Mouse (Mus musculus) megakaryocyte progenitor cell, adult 5-6 weeks (primary cell): ENCODE data around the gene Rhd. TPM values are rescaled to one million over a fixed set of nuclear protein-coding genes. Genes with fewer than 3 reads are reported as not detected.
A peak's percentile ranks its signal among the peaks of the same experiment; 100 is the strongest.
"Not testable (repeated sequence)": the region's sequence is repeated elsewhere in the genome, so short reads cannot be mapped to it uniquely, and the experiment has no call there.

ENCODE experiments used
- ATAC-seq: replicated peaks from 2 replicates; pipeline ENCODE4 v1.8.0; 2016; ENCODE audit warnings: mild to moderate bottlenecking, moderate TSS enrichment, inconsistent platforms; ENCODE audit not compliant: poor library complexity
- total RNA-seq, 2 experiments: library from RNA; stranded (forward) in 1 of 2; stranded (reverse) in 1 of 2; fragments of 157-497, 149-512 nt in 1 of 2; fragments of 200-1000 nt in 1 of 2; gene quantifications; 2 replicates each; pipeline versions ENCODE4 v1.2.3 to v1.2.4; 2015 to 2017

The Rhd gene
- total RNA-seq (2015) (8.0 and 15.9 TPM in 2 replicates), total RNA-seq (2017) (15.3 and 29.2 TPM in 2 replicates)

DNA sequence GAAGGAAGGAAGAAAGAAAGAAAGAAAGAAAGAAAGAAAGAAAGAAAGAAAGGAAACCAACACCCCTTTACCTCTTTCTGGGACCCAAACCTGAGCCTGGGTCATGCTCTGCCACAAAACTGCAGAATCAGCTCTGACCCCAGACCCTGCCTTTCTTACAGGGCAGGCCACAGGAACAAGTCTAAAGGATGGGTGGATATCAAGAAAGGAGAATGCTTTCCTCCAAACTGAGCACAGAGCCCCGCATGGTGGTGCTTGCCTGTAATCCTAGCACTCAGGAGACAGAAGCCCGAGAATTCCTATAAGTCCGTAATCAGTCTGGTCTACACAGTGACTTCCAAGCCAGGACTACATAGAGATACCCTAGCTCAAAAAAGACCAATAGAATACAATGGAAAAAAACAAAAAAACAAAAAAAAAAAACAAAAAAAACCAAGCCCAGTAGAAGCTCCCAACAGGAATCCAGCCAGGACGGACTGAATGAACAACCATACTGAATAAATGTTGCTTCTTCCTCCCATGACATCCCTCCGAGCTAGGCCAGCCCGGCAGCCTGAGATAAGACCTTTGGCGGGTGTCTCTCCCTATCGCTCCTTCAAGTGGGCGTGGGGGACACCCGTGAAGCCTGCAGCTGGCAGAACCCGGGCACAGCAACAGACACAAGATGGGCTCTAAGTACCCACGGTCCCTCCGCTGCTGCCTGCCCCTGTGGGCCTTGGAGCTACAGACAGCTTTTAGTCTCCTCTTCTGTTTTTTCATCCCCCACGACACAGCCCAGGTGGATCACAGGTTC is at the start of gene Rhd:
TSS of gene Rhd (plus strand) at position 600 of the 793 bp plus-strand sequence.
- peak; percentile 75 for ATAC-seq

GRCm38 (mm10) chr4:134817706-134818105 is 46.6 kb upstream of the Rhd start:
- no peak for ATAC-seq

GRCm38 (mm10) chr4:134821061-134821460 is 43.3 kb upstream of the Rhd start:
- no peak for ATAC-seq

DNA sequence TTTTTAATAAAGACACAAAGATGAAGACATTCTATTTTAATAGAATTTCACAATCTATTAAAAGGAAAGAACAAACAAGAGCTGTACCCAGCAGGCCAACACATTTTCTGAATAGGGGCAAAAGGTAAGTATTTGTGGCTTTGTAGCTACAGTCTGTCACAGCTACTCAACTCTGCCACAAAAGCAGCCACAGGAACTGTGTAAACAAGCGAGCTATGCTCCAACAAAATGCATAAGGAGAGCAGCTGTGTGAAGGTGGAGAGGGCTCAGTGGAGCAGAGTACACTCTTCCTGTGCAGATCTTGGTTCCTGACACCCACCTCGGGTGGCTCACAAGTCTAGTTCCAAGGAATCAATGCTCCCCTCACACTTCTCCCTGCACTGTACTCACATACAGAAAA is 40.8 kb upstream of the Rhd start:
- no peak for ATAC-seq

- ATAC-seq = not testable (repeated sequence)
Measured at GRCm38 (mm10) chr4:134825864-134826263, 38.5 kb upstream of the Rhd start.

DNA sequence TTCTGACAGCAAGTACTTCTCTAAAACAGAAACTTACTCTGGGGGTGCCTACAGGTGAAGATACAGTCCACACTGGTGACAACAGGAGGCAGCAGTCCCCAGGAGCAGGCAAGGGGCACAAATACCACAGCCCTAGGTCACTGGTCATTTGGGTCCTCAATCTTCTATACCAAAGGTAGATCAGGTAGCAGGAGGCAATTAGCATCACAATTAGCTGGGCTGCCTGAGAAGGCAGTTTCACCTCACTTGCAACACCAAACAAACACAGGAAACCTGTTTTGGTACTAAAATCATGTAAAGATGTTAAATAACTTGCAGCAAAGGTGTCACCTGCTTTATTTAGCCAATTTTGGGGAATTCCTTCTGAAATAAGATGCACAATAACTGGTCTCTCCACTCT is 38.0 kb upstream of the Rhd start:
- no peak for ATAC-seq

DNA sequence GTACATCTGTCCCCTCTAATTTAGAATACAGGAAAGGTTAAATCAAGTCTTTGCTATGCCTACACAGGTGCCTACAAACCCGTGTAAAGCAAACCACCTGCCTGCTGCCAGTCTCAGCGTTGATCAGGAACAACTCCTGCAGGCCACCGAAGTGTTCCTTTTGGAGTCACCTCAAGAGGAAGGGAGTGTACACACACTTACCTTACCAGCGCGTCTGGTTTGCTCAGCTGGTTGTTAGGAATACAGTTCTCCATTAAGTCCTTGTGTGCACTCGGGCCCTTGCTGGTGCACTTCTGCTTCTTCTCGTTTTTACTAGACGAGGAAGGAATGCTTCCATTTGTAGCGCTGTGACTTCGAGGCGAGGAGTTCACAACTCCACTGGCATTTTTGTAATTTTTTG is 36.5 kb upstream of the Rhd start:
- ATAC-seq = no peak

DNA sequence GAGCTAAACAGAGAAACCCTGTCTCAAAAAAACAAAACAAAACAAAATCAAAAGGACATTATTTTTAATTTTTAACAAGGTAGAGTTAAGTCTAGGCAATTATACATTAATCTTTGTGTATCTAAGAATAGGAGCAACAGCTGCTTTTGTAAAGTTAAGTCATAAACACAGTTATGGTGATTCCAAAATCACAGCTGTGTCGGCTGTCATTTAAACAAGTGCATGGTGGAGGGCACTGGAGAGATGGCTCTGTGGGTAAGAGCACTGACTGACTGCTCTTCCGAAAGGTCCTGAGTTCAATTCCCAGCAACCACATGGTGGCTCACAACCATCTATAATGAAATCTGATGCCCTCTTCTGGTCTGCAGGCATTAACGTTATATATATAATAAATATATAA is 32.4 kb upstream of the Rhd start:
- no peak for ATAC-seq

DNA sequence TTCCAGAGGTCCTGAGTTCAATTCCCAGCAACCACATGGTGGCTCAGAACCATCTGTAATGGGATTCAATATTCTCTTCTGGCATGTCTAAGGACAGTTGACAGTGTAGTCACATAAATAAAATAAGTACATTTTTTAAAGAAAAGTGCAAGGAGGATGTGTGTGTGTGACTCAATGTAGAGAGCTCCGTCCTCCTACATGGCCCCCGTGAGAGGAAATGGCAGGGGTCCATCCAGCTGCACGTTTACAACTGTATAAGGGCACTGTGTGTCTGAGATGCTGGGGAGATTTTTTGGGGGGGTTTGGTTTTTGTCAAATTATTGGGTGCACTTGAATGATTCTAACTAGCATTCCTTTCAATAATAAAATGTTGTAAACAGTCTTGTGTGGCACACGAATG is 28.9 kb upstream of the Rhd start:
- no peak for ATAC-seq

DNA sequence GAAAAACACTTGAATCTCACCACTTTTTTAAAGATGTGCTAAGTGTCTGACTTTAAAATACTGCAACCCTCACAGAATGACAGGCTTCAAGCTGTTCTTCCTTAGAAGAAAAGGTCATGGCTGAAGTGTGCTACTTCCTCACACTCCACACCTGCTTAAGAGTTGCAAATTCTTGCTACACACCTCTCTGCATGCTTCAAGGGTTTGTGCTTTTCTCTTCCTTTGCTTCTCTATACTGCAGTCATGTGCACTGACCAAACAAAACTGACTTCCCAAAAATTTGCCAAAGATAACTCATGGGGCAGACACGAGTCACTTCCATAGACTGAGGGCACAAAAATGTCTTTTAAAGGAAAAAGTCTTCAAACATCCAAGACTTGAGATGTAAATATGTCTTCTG is 26.1 kb upstream of the Rhd start:
- ATAC-seq = 0 out of 2 replicates have a peak, but pooled peaks have one; percentile 37

- not testable (repeated sequence) for ATAC-seq
Measured at GRCm38 (mm10) chr4:134838706-134839105, 25.6 kb upstream of the Rhd start.

- ATAC-seq = no peak
Measured at GRCm38 (mm10) chr4:134840231-134840630, 24.1 kb upstream of the Rhd start.

- no peak for ATAC-seq
Measured at GRCm38 (mm10) chr4:134843566-134843965, 20.8 kb upstream of the Rhd start.

GRCm38 (mm10) chr4:134847587-134847986 is 16.7 kb upstream of the Rhd start:
- ATAC-seq = no peak

DNA sequence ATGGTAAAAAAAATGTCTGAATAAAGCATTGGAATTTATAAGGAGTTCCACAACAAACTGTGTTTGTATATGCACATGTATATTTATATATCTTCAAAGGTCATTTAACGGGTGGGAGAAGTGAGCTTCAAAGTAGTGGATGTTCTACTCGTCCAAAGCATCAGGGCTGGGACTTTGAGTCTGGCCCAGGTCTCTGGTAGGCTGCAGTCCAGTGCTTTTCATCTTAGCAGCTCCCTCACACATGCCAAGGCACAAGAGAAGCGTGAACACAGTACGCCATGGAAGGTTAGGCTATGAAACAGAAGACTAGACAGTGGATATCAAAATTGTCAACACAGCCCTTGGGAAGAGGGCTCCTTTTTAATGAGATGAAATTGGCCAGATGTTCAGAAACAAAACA is 13.8 kb upstream of the Rhd start:
- ATAC-seq = no peak

DNA sequence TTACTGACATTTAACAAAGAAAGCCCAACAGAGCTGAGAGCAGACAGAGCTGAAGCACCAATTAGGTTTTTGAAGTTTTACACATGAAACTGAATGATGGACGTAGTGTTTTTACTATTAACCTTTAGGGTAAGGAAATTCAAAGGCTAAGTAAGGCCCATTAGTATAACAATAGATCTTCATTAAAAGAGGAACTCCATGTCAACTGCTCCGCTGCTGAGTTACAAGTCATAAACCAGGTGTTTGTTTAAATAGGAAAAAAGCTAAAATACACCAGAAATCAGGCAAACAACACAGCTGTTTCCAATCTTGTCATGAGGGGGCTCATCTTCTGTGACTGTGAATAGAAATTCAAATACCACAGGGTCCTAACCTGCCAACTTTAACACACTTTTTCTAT is 13.1 kb upstream of the Rhd start:
- no peak for ATAC-seq

- no peak for ATAC-seq
Measured at GRCm38 (mm10) chr4:134851876-134852275, 12.5 kb upstream of the Rhd start.

DNA sequence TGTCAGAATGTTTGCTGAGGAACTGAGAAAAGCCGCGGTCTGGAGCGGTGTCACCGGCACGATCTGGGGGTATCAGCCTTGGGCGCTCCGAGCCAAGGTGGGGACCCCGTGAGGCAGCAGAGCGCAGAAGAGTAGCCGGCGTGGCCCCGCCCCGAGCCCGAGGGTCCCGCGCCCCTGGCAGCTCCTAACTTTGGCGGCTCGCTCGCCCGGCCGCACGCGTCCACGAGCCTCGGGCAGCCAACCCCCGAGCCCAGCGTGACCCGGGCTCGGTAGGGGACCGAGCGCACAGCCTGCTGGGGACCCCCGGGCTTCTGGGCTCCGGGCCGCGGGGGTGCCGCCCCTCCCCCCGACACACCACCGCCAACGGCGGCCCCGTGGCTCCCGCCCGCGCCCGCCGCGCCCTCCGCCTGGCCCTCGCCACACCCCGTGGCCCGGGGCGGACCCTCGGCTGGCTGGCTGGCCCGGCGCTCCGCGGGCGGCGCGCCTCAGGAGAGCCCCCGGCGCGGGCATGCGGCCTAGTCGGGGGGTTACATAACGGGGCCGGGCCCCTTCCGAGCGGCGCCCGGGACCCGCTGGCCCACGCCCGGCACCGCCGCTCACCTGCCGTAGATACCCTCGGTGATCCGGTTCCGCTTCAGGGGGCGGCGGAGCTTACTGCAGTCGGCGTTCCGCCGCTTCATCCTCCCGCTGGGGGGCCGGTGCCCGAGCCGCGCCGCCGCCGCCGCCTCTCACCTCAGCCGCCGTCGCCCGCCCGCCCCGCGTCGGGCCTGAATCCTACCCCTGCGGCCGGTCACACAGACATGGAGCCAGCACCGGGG is 11.7 kb upstream of the Rhd start:
- ATAC-seq = no peak

GRCm38 (mm10) chr4:134853259-134853636 is 11.1 kb upstream of the Rhd start, which contains the start of gene Maco1:
Gene Maco1 (minus strand): TSS chr4:134853345.
- ATAC-seq = peak; percentile 84

DNA sequence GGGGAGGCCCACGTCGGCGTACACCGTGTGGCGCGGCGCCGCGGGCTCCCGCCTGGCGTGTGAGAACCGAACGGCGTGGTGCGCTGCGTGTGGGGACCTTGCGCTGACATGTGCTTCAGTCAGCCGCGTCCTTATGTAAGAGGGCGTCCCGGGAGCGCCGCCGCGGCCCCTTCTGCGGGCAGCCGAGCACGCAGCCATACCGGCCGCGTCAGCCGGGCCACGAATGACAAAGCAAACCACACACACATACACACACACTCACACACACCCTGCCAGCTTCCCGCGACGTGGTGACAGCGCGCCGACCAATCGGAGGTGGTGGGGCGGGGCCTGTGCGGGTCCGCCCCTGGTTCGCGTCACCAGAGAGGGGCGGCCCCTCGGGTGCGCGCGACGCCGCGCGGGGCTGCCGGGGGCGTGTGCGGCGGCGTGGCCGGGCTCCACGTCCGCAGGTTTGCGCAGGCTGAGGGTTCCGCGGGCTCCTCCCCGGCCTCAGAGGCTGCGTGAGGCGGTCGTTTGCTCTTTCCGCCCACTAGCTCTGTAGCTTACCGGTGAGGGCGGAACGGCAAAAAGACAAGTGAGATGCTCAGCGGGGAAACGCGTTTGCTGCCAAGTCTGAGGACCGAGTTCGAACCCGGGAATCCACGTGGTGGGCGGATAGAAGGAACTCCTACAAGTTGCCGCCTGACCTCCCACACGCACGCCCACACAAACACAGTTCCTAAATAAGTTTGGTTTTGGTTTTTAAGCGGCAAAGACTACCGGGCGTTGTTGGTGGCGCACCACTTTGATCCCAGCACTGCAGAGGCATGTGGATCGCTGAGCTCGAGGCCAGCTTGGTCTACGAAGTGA is 10.5 kb upstream of the Rhd start:
- ATAC-seq = peak; percentile 87

- no peak for ATAC-seq
Measured at GRCm38 (mm10) chr4:134855371-134855770, 9.0 kb upstream of the Rhd start.
